8 mouse cellular contexts compared by ENCODE assay signal in the genomic region with DNA sequence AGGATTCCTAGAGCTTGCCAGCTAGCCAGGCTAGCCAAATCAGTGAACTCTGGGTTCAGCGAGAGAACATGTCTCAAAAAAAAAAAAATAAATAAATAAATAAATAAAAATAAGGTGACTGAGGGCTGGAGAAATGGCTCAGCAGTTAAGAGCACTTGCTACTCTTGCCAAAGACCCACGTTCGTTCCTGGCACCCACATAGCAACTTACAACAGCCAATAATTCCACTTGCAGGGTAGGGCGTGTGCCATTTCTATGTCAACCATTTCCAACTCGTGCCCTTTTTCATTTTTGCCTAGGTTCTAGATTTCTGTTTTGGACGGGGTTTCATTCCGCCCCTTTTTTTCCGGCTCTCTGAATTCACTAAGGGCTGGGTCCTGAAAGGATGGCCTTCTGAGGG. TPM values are rescaled to one million over a fixed set of nuclear protein-coding genes. Genes with fewer than 3 reads are reported as not detected.
DNase-seq lines count a peak whose midpoint lies in the region; ATAC-seq and TF ChIP-seq lines count a peak whose summit lies in the region.

No protein-coding gene starts in this region.

- H3K9ac ChIP-seq in embryonic facial prominence, embryonic 12.5 days: 0 out of 2 replicates have a peak overlapping the region, but pooled peaks have one; percentile 31
- H3K9ac ChIP-seq in intestine, embryonic 15.5 days: peak overlapping the region; percentile 41; the same call in 1 of the 2 replicates
- peak overlapping the region; percentile 59 for H3K9ac ChIP-seq in neural tube, embryonic 14.5 days (replicated peaks; ENCODE audit: low read depth, low read length)

- H3K4me1 ChIP-seq in lung, adult 2 months (ENCODE audit: control insufficient read depth, insufficient read depth, low read length): no peaks in the 10 kb centered on the region
- H3K4me1 ChIP-seq in embryonic facial prominence, embryonic 12.5 days: peaks cover 9% of the 10 kb centered on the region; the same call in 1 of the 2 replicates
- peaks cover 3% of the 10 kb centered on the region; the same call in 1 of the 2 replicates for H3K4me1 ChIP-seq in intestine, embryonic 15.5 days (replicated peaks)
- H3K4me1 ChIP-seq in neural tube, embryonic 14.5 days (ENCODE audit: control insufficient read depth, insufficient read depth, low read length): peaks cover 8% of the 10 kb centered on the region; the same call in 1 of the 2 replicates

- no peak for ATAC-seq in embryonic facial prominence, embryonic 12.5 days (ENCODE audit: insufficient number of reproducible peaks, insufficient read depth, low FRiP score, low TSS enrichment)
- no peak for ATAC-seq in intestine, embryonic 15.5 days
- ATAC-seq in neural tube, embryonic 14.5 days (ENCODE audit: low read depth): no peak

- no peak for TF ChIP-seq POLR2A in lung, adult 2 months (IDR thresholded peaks at IDR 0.05; ENCODE audit: borderline replicate concordance, extremely low read depth, low read depth, low read length)

- H3K27me3 ChIP-seq in embryonic facial prominence, embryonic 12.5 days: no peaks in the 10 kb centered on the region
- H3K27me3 ChIP-seq in intestine, embryonic 15.5 days (replicated peaks): no peaks in the 10 kb centered on the region
- no peaks in the 10 kb centered on the region for H3K27me3 ChIP-seq in neural tube, embryonic 14.5 days (ENCODE audit: control insufficient read depth, insufficient read depth, low read length)

- H3K4me3 ChIP-seq in lung, adult 2 months (replicated peaks; ENCODE audit: extremely low read depth, low read depth, low read length): peak overlapping the region; percentile 92
- H3K4me3 ChIP-seq in embryonic facial prominence, embryonic 12.5 days: peak overlapping the region; percentile 64
- H3K4me3 ChIP-seq in intestine, embryonic 15.5 days (replicated peaks): peak overlapping the region; percentile 70
- H3K4me3 ChIP-seq in neural tube, embryonic 14.5 days (ENCODE audit: low read depth, low read length): peak overlapping the region; percentile 72

- no peak for TF ChIP-seq CTCF in lung, adult 2 months (IDR thresholded peaks at IDR 0.05; ENCODE audit: insufficient read depth, low read length)

- peak overlapping the region; percentile 59 for H3K4me2 ChIP-seq in embryonic facial prominence, embryonic 12.5 days (replicated peaks)
- peak overlapping the region; percentile 85 for H3K4me2 ChIP-seq in intestine, embryonic 15.5 days (replicated peaks)
- H3K4me2 ChIP-seq in neural tube, embryonic 14.5 days (ENCODE audit: low read depth, low read length): peak overlapping the region; percentile 76

- 0 out of 2 replicates have a peak overlapping the region, but pooled peaks have one; percentile 0 for H3K27ac ChIP-seq in embryonic facial prominence, embryonic 12.5 days
- H3K27ac ChIP-seq in intestine, embryonic 15.5 days: no peak overlapping the region
- no peak overlapping the region; the same call in 1 of the 2 replicates for H3K27ac ChIP-seq in neural tube, embryonic 14.5 days (ENCODE audit: low read depth, low read length)

- WGBS in lung, adult 2 months: 21% methylated on average over 8 of the region's 8 CpGs
- WGBS in embryonic facial prominence, embryonic 12.5 days: 27% methylated on average over 8 of the region's 8 CpGs
- 27% methylated on average over 8 of the region's 8 CpGs for WGBS in intestine, embryonic 15.5 days
- WGBS in neural tube, embryonic 14.5 days: 30% methylated on average over 8 of the region's 8 CpGs

- DNase-seq in lung, adult 2 months: no peak
- no peak for DNase-seq in lung, postnatal 25 days (ENCODE audit: low spot score)
- DNase-seq in B cell, adult 2 months: no peak
- no peak for DNase-seq in testis, postnatal 14 days (ENCODE audit: low spot score)
- no peak for DNase-seq in cerebellum, adult 9-11 months

- no peaks in the 10 kb centered on the region for H3K9me3 ChIP-seq in embryonic facial prominence, embryonic 12.5 days
- H3K9me3 ChIP-seq in intestine, embryonic 15.5 days: no peaks in the 10 kb centered on the region
- H3K9me3 ChIP-seq in neural tube, embryonic 14.5 days (ENCODE audit: control insufficient read depth, low read length): no peaks in the 10 kb centered on the region

- peaks cover 12% of the 10 kb centered on the region; the same call in 1 of the 2 replicates for H3K36me3 ChIP-seq in embryonic facial prominence, embryonic 12.5 days
- H3K36me3 ChIP-seq in intestine, embryonic 15.5 days: no peaks in the 10 kb centered on the region
- no peaks in the 10 kb centered on the region for H3K36me3 ChIP-seq in neural tube, embryonic 14.5 days (ENCODE audit: control insufficient read depth, insufficient read depth, low read length)

RNA-seq across cellular contexts. Expression of gene 1700030J22Rik, which starts 0.7 kb away (rescaled TPM):
- polyA plus RNA-seq in lung, adult 2 months (2012; rRNA removed): 1.2 and 1.5 TPM in 2 replicates
- polyA plus RNA-seq in embryonic facial prominence, embryonic 12.5 days (2016; fragmentation: Nextera tagmentation; extraction: Ambion mirVana): 2.3 and 2.6 TPM in 2 replicates
- 1.2 and 1.3 TPM in 2 replicates for polyA plus RNA-seq in intestine, embryonic 15.5 days (2015; fragmentation: Nextera tagmentation; extraction: Ambion mirVana)
- 4.4 and 5.9 TPM in 2 replicates for polyA plus RNA-seq in neural tube, embryonic 14.5 days (2014; fragmentation: Nextera tagmentation; extraction: Ambion mirVana)

RNA-seq across cellular contexts. Expression of gene Gcsh, which starts 15.3 kb away (rescaled TPM):
- polyA plus RNA-seq in lung, adult 2 months (2012; rRNA removed): 10.2 and 14.7 TPM in 2 replicates
- 125 and 127 TPM in 2 replicates for polyA plus RNA-seq in embryonic facial prominence, embryonic 12.5 days (2016; fragmentation: Nextera tagmentation; extraction: Ambion mirVana)
- 165 and 181 TPM in 2 replicates for polyA plus RNA-seq in intestine, embryonic 15.5 days (2015; fragmentation: Nextera tagmentation; extraction: Ambion mirVana)
- 106 and 111 TPM in 2 replicates for polyA plus RNA-seq in neural tube, embryonic 14.5 days (2014; fragmentation: Nextera tagmentation; extraction: Ambion mirVana)

RNA-seq across cellular contexts. Expression of gene Atmin, which starts 34.9 kb away (rescaled TPM):
- 13.9 and 15.9 TPM in 2 replicates for polyA plus RNA-seq in lung, adult 2 months (2012; rRNA removed)
- 12.5 and 12.6 TPM in 2 replicates for polyA plus RNA-seq in embryonic facial prominence, embryonic 12.5 days (2016; fragmentation: Nextera tagmentation; extraction: Ambion mirVana)
- 9.5 and 10.2 TPM in 2 replicates for polyA plus RNA-seq in intestine, embryonic 15.5 days (2015; fragmentation: Nextera tagmentation; extraction: Ambion mirVana)
- 27.1 and 31.2 TPM in 2 replicates for polyA plus RNA-seq in neural tube, embryonic 14.5 days (2014; fragmentation: Nextera tagmentation; extraction: Ambion mirVana)

RNA-seq across cellular contexts. Expression of gene Cenpn, which starts 56.5 kb away (rescaled TPM):
- 0.74 and 1.2 TPM in 2 replicates for polyA plus RNA-seq in lung, adult 2 months (2012; rRNA removed)
- 43.5 TPM in 2 replicates for polyA plus RNA-seq in embryonic facial prominence, embryonic 12.5 days (2016; fragmentation: Nextera tagmentation; extraction: Ambion mirVana)
- 24.5 and 29.5 TPM in 2 replicates for polyA plus RNA-seq in intestine, embryonic 15.5 days (2015; fragmentation: Nextera tagmentation; extraction: Ambion mirVana)
- polyA plus RNA-seq in neural tube, embryonic 14.5 days (2014; fragmentation: Nextera tagmentation; extraction: Ambion mirVana): 6.1 and 7.1 TPM in 2 replicates

RNA-seq across cellular contexts. Expression of gene Cmc2, which starts 56.8 kb away (rescaled TPM):
- polyA plus RNA-seq in lung, adult 2 months (2012; rRNA removed): 4.8 and 8.1 TPM in 2 replicates
- 74.5 and 79.6 TPM in 2 replicates for polyA plus RNA-seq in embryonic facial prominence, embryonic 12.5 days (2016; fragmentation: Nextera tagmentation; extraction: Ambion mirVana)
- 73.1 and 79.8 TPM in 2 replicates for polyA plus RNA-seq in intestine, embryonic 15.5 days (2015; fragmentation: Nextera tagmentation; extraction: Ambion mirVana)
- 30.1 and 33.9 TPM in 2 replicates for polyA plus RNA-seq in neural tube, embryonic 14.5 days (2014; fragmentation: Nextera tagmentation; extraction: Ambion mirVana)
